Mouse (Mus musculus): ENCODE data around the gene Grid1. TPM values are rescaled to one million over a fixed set of nuclear protein-coding genes. Genes with fewer than 3 reads are reported as not detected.

Grid1 gene
- total and polyA plus RNA-seq, 2 experiments from 2014 or later, result 10.5 to 39.4 TPM

- no peak overlapping the region for H3K4me2 ChIP-seq (ENCODE audit: low read depth, low read length, poor library complexity, severe bottlenecking)
- no peaks in the 10 kb centered on the region for H3K36me3 ChIP-seq (ENCODE audit: insufficient read depth, low read length)
- no peak for TF ChIP-seq CTCF (IDR thresholded peaks at IDR 0.05)
- 58% methylated on average over 4 of the region's 4 CpGs for WGBS
- H3K9ac ChIP-seq (replicated peaks; ENCODE audit: low read length, poor library complexity, severe bottlenecking), result no peak overlapping the region
- no peak overlapping the region for H3K4me3 ChIP-seq (ENCODE audit: low read depth, low read length)
- no peaks in the 10 kb centered on the region for H3K9me3 ChIP-seq (ENCODE audit: low read length)
- H3K4me1 ChIP-seq (ENCODE audit: insufficient read depth, low read length), result no peaks in the 10 kb centered on the region; the same call in 1 of the 2 replicates
- no peaks in the 10 kb centered on the region for H3K27me3 ChIP-seq (ENCODE audit: insufficient read depth, low read length)
- H3K27ac ChIP-seq (ENCODE audit: low read depth, low read length), result no peak overlapping the region
- peak; percentile 17 for DNase-seq (ENCODE audit: low spot score)
- no peak for ATAC-seq (ENCODE audit: low FRiP score)
Measured at GRCm38 (mm10) chr14:34963616-34964168, 143.8 kb downstream of the Grid1 start.

- Histone ChIP-seq H3K4me2 (ENCODE audit: low read depth, low read length, poor library complexity, severe bottlenecking) (no peak overlapping the region), H3K9me3 (ENCODE audit: low read length) (no peaks in the 10 kb centered on the region), H3K9ac (replicated peaks; ENCODE audit: low read length, poor library complexity, severe bottlenecking) (no peak overlapping the region), H3K4me1 (ENCODE audit: insufficient read depth, low read length) (no peaks in the 10 kb centered on the region), H3K4me3 (ENCODE audit: low read depth, low read length) (no peak overlapping the region), H3K36me3 (ENCODE audit: insufficient read depth, low read length) (no peaks in the 10 kb centered on the region), H3K27ac (ENCODE audit: low read depth, low read length) (no peak overlapping the region), H3K27me3 (ENCODE audit: insufficient read depth, low read length) (no peaks in the 10 kb centered on the region)
- DNase-seq (ENCODE audit: low spot score) (peak; percentile 79), ATAC-seq (ENCODE audit: low FRiP score) (peak; percentile 73)
- 22% methylated on average over 6 of the region's 6 CpGs for WGBS
- TF ChIP-seq CTCF (IDR thresholded peaks at IDR 0.05), result no peak
Measured at GRCm38 (mm10) chr14:34969102-34969819, 149.4 kb downstream of the Grid1 start.

- Histone ChIP-seq H3K4me3 (ENCODE audit: low read depth, low read length) (no peak overlapping the region), H3K4me1 (ENCODE audit: insufficient read depth, low read length) (no peaks in the 10 kb centered on the region), H3K4me2 (ENCODE audit: low read depth, low read length, poor library complexity, severe bottlenecking) (no peak overlapping the region), H3K36me3 (ENCODE audit: insufficient read depth, low read length) (no peaks in the 10 kb centered on the region), H3K9me3 (ENCODE audit: low read length) (no peaks in the 10 kb centered on the region), H3K27me3 (ENCODE audit: insufficient read depth, low read length) (no peaks in the 10 kb centered on the region), H3K9ac (replicated peaks; ENCODE audit: low read length, poor library complexity, severe bottlenecking) (no peak overlapping the region), H3K27ac (ENCODE audit: low read depth, low read length) (no peak overlapping the region)
- TF ChIP-seq CTCF (IDR thresholded peaks at IDR 0.05), result no peak
- DNase-seq (ENCODE audit: low spot score), result no peak
- 66% methylated on average over 3 of the region's 3 CpGs for WGBS
- no peak for ATAC-seq (ENCODE audit: low FRiP score)
Measured at GRCm38 (mm10) chr14:34972930-34973329, 153.0 kb downstream of the Grid1 start.

GRCm38 (mm10) chr14:34980756-34981155, 160.8 kb downstream of the Grid1 start:
- no peak for ATAC-seq (ENCODE audit: low FRiP score)
- Histone ChIP-seq H3K4me2 (ENCODE audit: low read depth, low read length, poor library complexity, severe bottlenecking) (no peak overlapping the region), H3K36me3 (ENCODE audit: insufficient read depth, low read length) (no peaks in the 10 kb centered on the region), H3K9ac (replicated peaks; ENCODE audit: low read length, poor library complexity, severe bottlenecking) (no peak overlapping the region), H3K27ac (ENCODE audit: low read depth, low read length) (no peak overlapping the region), H3K9me3 (ENCODE audit: low read length) (no peaks in the 10 kb centered on the region), H3K4me1 (ENCODE audit: insufficient read depth, low read length) (no peaks in the 10 kb centered on the region), H3K27me3 (ENCODE audit: insufficient read depth, low read length) (no peaks in the 10 kb centered on the region), H3K4me3 (ENCODE audit: low read depth, low read length) (no peak overlapping the region)
- no peak for DNase-seq (ENCODE audit: low spot score)
- no peak for TF ChIP-seq CTCF (IDR thresholded peaks at IDR 0.05)
- WGBS, result 15% methylated on average over 2 of the region's 2 CpGs

GRCm38 (mm10) chr14:34989131-34989530, 169.2 kb downstream of the Grid1 start:
- H3K9ac ChIP-seq (replicated peaks; ENCODE audit: low read length, poor library complexity, severe bottlenecking), result no peak overlapping the region
- no peak overlapping the region for H3K27ac ChIP-seq (ENCODE audit: low read depth, low read length)
- H3K36me3 ChIP-seq (ENCODE audit: insufficient read depth, low read length), result no peaks in the 10 kb centered on the region
- DNase-seq (ENCODE audit: low spot score) (no peak), ATAC-seq (ENCODE audit: low FRiP score) (no peak)
- H3K4me1 ChIP-seq (ENCODE audit: insufficient read depth, low read length), result no peaks in the 10 kb centered on the region
- H3K27me3 ChIP-seq (ENCODE audit: insufficient read depth, low read length), result no peaks in the 10 kb centered on the region
- no peak overlapping the region for H3K4me3 ChIP-seq (ENCODE audit: low read depth, low read length)
- H3K4me2 ChIP-seq (ENCODE audit: low read depth, low read length, poor library complexity, severe bottlenecking), result no peak overlapping the region
- 61% methylated on average over 5 of the region's 5 CpGs for WGBS
- H3K9me3 ChIP-seq (ENCODE audit: low read length), result no peaks in the 10 kb centered on the region
- no peak for TF ChIP-seq CTCF (IDR thresholded peaks at IDR 0.05)

- no peak overlapping the region for H3K4me3 ChIP-seq (ENCODE audit: low read depth, low read length)
Measured at GRCm38 (mm10) chr14:35006736-35007135, 186.8 kb downstream of the Grid1 start.

More at GRCm38 (mm10) chr14:35006736-35007135, 186.8 kb downstream of the Grid1 start:
- TF ChIP-seq CTCF (IDR thresholded peaks at IDR 0.05), result no peak
- DNase-seq (ENCODE audit: low spot score), result no peak
- WGBS, result 86% methylated on average over 7 of the region's 7 CpGs
- no peaks in the 10 kb centered on the region for H3K36me3 ChIP-seq (ENCODE audit: insufficient read depth, low read length)
- H3K27ac ChIP-seq (ENCODE audit: low read depth, low read length), result no peak overlapping the region
- no peak for ATAC-seq (ENCODE audit: low FRiP score)
- no peak overlapping the region for H3K9ac ChIP-seq (replicated peaks; ENCODE audit: low read length, poor library complexity, severe bottlenecking)
- no peak overlapping the region for H3K4me2 ChIP-seq (ENCODE audit: low read depth, low read length, poor library complexity, severe bottlenecking)
- H3K9me3 ChIP-seq (ENCODE audit: low read length), result no peaks in the 10 kb centered on the region
- 0 out of 2 replicates have a peak, but pooled peaks cover 9% of the 10 kb centered on the region for H3K4me1 ChIP-seq (ENCODE audit: insufficient read depth, low read length)
- H3K27me3 ChIP-seq (ENCODE audit: insufficient read depth, low read length), result no peaks in the 10 kb centered on the region
